ENCODE assay signal across 13 mouse cellular contexts in genomic region chr3:127404371-127404770, GRCm38 (mm10).
DNase-seq lines count a peak whose midpoint lies in the region; ATAC-seq and TF ChIP-seq lines count a peak whose summit lies in the region.
"Had no signal": no experiment of that assay in that cellular context is flagged by ENCODE, and none has a peak within 500 bp of the region (broad histone marks: within the 10 kb centered on the region; RNA-seq: fewer than 3 reads in every experiment).

No protein-coding gene starts in this region.

- H3K36me3 ChIP-seq in hindbrain, embryonic 15.5 days = no peaks in the 10 kb centered on the region; the same call in 1 of the 2 replicates
- no peaks in the 10 kb centered on the region for H3K36me3 ChIP-seq in hindbrain, embryonic 11.5 days (ENCODE audit: control insufficient read depth, insufficient read depth, low read length)
- H3K36me3 ChIP-seq in forebrain, embryonic 15.5 days = no peaks in the 10 kb centered on the region
- H3K36me3 ChIP-seq in neural tube, embryonic 14.5 days (ENCODE audit: control insufficient read depth, insufficient read depth, low read length) = no peaks in the 10 kb centered on the region

- peak overlapping the region; percentile 2; the same call in 1 of the 2 replicates for H3K4me2 ChIP-seq in hindbrain, embryonic 15.5 days
- no peak overlapping the region for H3K4me2 ChIP-seq in hindbrain, embryonic 11.5 days (replicated peaks; ENCODE audit: low read depth, low read length)
- H3K4me2 ChIP-seq in forebrain, embryonic 15.5 days (replicated peaks) = peak overlapping the region; percentile 21
- no peak overlapping the region; the same call in 1 of the 2 replicates for H3K4me2 ChIP-seq in neural tube, embryonic 14.5 days (ENCODE audit: low read depth, low read length)

- no peak overlapping the region for H3K4me3 ChIP-seq in hindbrain, embryonic 15.5 days
- no peak overlapping the region for H3K4me3 ChIP-seq in hindbrain, embryonic 11.5 days (ENCODE audit: low read depth, low read length)
- no peak overlapping the region for H3K4me3 ChIP-seq in forebrain, embryonic 15.5 days
- H3K4me3 ChIP-seq in neural tube, embryonic 14.5 days (ENCODE audit: low read depth, low read length) = no peak overlapping the region

- H3K27ac ChIP-seq in hindbrain, embryonic 15.5 days (replicated peaks) = 0 out of 2 replicates have a peak overlapping the region, but pooled peaks have one; percentile 45
- no peak overlapping the region for H3K27ac ChIP-seq in hindbrain, embryonic 11.5 days (ENCODE audit: low read depth, low read length)
- H3K27ac ChIP-seq in forebrain, embryonic 15.5 days (replicated peaks) = peak overlapping the region; percentile 70
- peak overlapping the region; percentile 3; the same call in 1 of the 2 replicates for H3K27ac ChIP-seq in neural tube, embryonic 14.5 days (ENCODE audit: low read depth, low read length)

- ATAC-seq in hindbrain, embryonic 15.5 days (ENCODE audit: low FRiP score, low read depth) = no peak
- no peak for ATAC-seq in hindbrain, embryonic 11.5 days (ENCODE audit: low FRiP score)
- no peak for ATAC-seq in forebrain, embryonic 15.5 days (replicated peaks)
- ATAC-seq in neural tube, embryonic 14.5 days (ENCODE audit: low read depth) = no peak
- ATAC-seq: activated CD4-positive, CD25-positive, alpha-beta regulatory T cell, adult 4 months had no signal

- DNase-seq in hindbrain, embryonic 11.5 days (ENCODE audit: low spot score) = no peak
- DNase-seq in brain, embryonic 14.5 days (ENCODE audit: low read depth) = peak; percentile 83
- no peak for DNase-seq in right cerebral cortex, postnatal 14 days
- DNase-seq in urinary bladder, postnatal 4 days (ENCODE audit: low spot score in 2 of 2) = no peak
- DNase-seq: cerebellum, adult 11 months; heart, adult 18-20 months; heart, postnatal 4 days; kidney, adult 18-20 months; lung, adult 2 months had no signal

- TF ChIP-seq CTCF in brain, embryonic 14.5 days (IDR thresholded peaks at IDR 0.05; ENCODE audit: borderline replicate concordance, extremely low read depth, insufficient read depth, insufficient read length) = no peak

- peaks cover 39% of the 10 kb centered on the region for H3K4me1 ChIP-seq in hindbrain, embryonic 15.5 days (replicated peaks)
- H3K4me1 ChIP-seq in hindbrain, embryonic 11.5 days (replicated peaks; ENCODE audit: control insufficient read depth, insufficient read depth, low read length) = no peaks in the 10 kb centered on the region; the same call in 1 of the 2 replicates
- peaks cover 39% of the 10 kb centered on the region for H3K4me1 ChIP-seq in forebrain, embryonic 15.5 days
- peaks cover 22% of the 10 kb centered on the region for H3K4me1 ChIP-seq in neural tube, embryonic 14.5 days (ENCODE audit: control insufficient read depth, insufficient read depth, low read length)

- H3K27me3 ChIP-seq in hindbrain, embryonic 15.5 days = no peaks in the 10 kb centered on the region
- H3K27me3 ChIP-seq in hindbrain, embryonic 11.5 days (ENCODE audit: control insufficient read depth, insufficient read depth, low read length) = no peaks in the 10 kb centered on the region
- no peaks in the 10 kb centered on the region for H3K27me3 ChIP-seq in forebrain, embryonic 15.5 days
- H3K27me3 ChIP-seq in neural tube, embryonic 14.5 days (ENCODE audit: control insufficient read depth, insufficient read depth, low read length) = no peaks in the 10 kb centered on the region

- no peak overlapping the region for H3K9ac ChIP-seq in hindbrain, embryonic 15.5 days
- no peak overlapping the region for H3K9ac ChIP-seq in hindbrain, embryonic 11.5 days (ENCODE audit: low read depth, low read length)
- no peak overlapping the region for H3K9ac ChIP-seq in forebrain, embryonic 15.5 days (replicated peaks)
- H3K9ac ChIP-seq in neural tube, embryonic 14.5 days (replicated peaks; ENCODE audit: low read depth, low read length) = no peak overlapping the region

- H3K9me3 ChIP-seq in hindbrain, embryonic 15.5 days = no peaks in the 10 kb centered on the region
- no peaks in the 10 kb centered on the region for H3K9me3 ChIP-seq in hindbrain, embryonic 11.5 days (ENCODE audit: control insufficient read depth, low read length)
- no peaks in the 10 kb centered on the region for H3K9me3 ChIP-seq in forebrain, embryonic 15.5 days
- H3K9me3 ChIP-seq in neural tube, embryonic 14.5 days (ENCODE audit: control insufficient read depth, low read length) = no peaks in the 10 kb centered on the region

- 32% methylated on average over 3 of the region's 3 CpGs for WGBS in hindbrain, embryonic 15.5 days
- WGBS in hindbrain, embryonic 11.5 days = 46% methylated on average over 3 of the region's 3 CpGs
- 5% methylated on average over 3 of the region's 3 CpGs for WGBS in forebrain, embryonic 15.5 days
- WGBS in neural tube, embryonic 14.5 days = 34% methylated on average over 3 of the region's 3 CpGs

- TF ChIP-seq POLR2A in brain, embryonic 14.5 days (IDR thresholded peaks at IDR 0.05; ENCODE audit: borderline replicate concordance, extremely low read depth, insufficient read depth, insufficient read length, poor library complexity, severe bottlenecking) = no peak

Comparison
In these comparisons a context has a peak if more than half of its experiments do, and no peak if none do; other contexts are left out.
1. H3K4me2 ChIP-seq: peak in hindbrain, embryonic 15.5 days (single experiment) and forebrain, embryonic 15.5 days (single experiment); none in hindbrain, embryonic 11.5 days (single experiment) and neural tube, embryonic 14.5 days (single experiment).